Mouse (Mus musculus): ENCODE measurements around the gene Mucl3.
A peak's percentile ranks its signal among the peaks of the same experiment; 100 is the strongest.

Mucl3 gene

GRCm38 (mm10) chr17:35643609-35644236, at the start of gene Mucl3:
Mucl3 (minus strand) TSS chr17:35643695.
- no peak for DNase-seq (ENCODE audit: low spot score)

- DNase-seq (ENCODE audit: low spot score) = no peak
These were observed 48.9 kb upstream of the Mucl3 start for GRCm38 (mm10) chr17:35692368-35692767.

- DNase-seq (ENCODE audit: low spot score) = no peak
These were observed 48.3 kb upstream of the Mucl3 start for GRCm38 (mm10) chr17:35691811-35692210.

DNA sequence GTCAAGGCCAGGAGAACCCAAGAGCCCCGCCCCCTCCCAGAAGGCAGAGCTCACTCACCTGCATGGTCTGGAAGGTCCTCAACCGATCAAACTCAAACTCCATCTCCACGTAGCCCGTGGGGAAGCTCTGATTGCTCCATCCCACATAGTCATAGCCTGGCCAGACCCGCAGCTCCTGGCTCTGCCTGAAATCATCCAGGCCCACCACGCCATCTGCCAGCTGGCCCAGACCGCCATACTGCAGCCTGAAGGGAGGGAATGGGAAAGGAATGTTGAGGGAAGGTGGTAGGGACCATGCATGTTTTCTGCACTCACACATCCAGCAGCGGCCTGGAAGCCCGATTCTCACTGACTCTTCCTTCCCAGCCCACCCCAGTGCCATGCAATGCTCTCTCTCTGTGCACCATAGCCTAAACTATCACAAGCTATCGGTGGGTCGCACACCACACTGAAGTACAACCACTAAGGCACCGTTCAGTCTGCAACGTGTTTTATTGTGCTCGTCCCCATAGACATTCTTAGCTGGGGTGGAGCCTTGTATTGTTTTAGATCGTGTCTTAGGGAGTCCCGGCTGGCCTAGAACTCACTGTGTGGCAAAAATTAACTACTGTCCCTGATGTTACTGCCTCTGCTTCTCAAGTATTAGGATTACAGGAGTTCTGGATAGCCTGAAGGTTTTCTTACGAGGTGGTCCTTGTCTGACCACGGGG, 46.6 kb upstream of the Mucl3 start:
- DNase-seq (ENCODE audit: low spot score) = no peak

- DNase-seq (ENCODE audit: low spot score) = no peak
These were observed 45.1 kb upstream of the Mucl3 start for GRCm38 (mm10) chr17:35688347-35689175.

DNA sequence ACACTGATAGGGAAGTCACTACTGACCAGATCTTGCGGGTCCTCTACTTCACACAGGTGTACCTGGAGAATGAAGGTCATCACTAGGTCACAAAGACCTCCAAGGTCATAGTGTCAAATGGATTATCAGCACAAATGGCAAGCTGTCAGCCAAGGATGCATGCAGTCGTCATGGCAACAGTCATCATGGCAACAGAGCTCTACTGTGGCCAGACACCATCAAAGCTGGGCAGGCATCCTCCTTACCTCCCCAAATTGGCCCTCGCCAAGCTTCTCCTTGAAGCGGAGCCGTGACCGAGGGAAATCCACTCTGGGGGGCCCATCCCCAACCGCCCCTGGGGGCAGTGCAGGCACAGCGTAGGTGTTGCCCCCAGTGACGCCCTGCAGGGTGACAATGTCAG, 41.6 kb upstream of the Mucl3 start:
- no peak for DNase-seq (ENCODE audit: low spot score)

- no peak for DNase-seq (ENCODE audit: low spot score)
These were observed 38.5 kb upstream of the Mucl3 start for GRCm38 (mm10) chr17:35681986-35682385.

GRCm38 (mm10) chr17:35680591-35680990, 37.1 kb upstream of the Mucl3 start:
- DNase-seq (ENCODE audit: low spot score) = no peak

GRCm38 (mm10) chr17:35673416-35674035, 30.0 kb upstream of the Mucl3 start, which contains the start of gene Gtf2h4:
Gtf2h4 (minus strand) TSS chr17:35673739.
- peak; percentile 77 for DNase-seq (ENCODE audit: low spot score)

GRCm38 (mm10) chr17:35672527-35672926, 29.0 kb upstream of the Mucl3 start:
- DNase-seq (ENCODE audit: low spot score) = no peak

- DNase-seq (ENCODE audit: low spot score) = no peak
These were observed 28.4 kb upstream of the Mucl3 start for GRCm38 (mm10) chr17:35671846-35672245.

- no peak for DNase-seq (ENCODE audit: low spot score)
These were observed 26.2 kb upstream of the Mucl3 start for GRCm38 (mm10) chr17:35669731-35670130.

DNA sequence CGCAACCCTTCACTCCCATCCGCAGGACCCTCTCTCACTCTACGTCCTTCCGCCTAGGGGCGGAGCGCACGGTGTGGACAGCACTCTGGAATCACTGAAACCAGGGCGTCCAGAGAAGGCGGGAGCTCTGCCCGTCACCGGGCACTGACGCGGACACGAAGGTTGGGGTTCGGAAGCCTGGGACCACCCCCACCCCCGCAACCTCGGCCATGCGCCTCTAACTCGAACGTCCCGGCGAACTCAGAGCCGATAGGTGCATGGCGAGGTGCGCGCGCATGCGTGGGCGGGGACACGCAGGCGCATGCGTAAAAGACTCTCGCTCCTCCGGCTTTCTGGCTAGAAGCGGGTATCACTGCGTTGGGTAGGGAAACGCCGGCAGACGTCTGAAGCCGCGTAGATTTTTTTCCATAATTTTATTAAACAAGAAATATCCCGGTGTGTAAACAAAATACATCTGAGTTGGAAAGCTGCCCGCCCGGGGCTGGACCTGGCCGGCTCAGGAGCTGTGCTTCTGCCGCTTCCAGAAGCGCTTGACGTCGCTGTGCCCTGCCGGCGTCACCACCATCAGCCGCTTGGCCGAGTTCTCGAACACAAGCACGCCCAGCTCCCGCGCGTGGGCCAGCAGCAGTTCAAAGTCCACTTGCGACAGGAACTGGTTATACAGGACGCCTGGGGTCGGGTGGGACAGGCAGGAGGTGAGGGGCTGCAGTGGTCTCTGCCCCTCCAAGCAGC, 24.0 kb upstream of the Mucl3 start, which contains the start of gene Vars2:
TSS of gene Vars2 (minus strand) at position 259 of the 732 bp plus-strand sequence.
- peak; percentile 98 for DNase-seq (ENCODE audit: low spot score)

- DNase-seq (ENCODE audit: low spot score) = no peak
These were observed 23.4 kb upstream of the Mucl3 start for GRCm38 (mm10) chr17:35666851-35667256.

GRCm38 (mm10) chr17:35665957-35666515, 22.5 kb upstream of the Mucl3 start:
- DNase-seq (ENCODE audit: low spot score) = peak; percentile 28

GRCm38 (mm10) chr17:35653086-35653485, 9.6 kb upstream of the Mucl3 start:
- DNase-seq (ENCODE audit: low spot score) = no peak

DNA sequence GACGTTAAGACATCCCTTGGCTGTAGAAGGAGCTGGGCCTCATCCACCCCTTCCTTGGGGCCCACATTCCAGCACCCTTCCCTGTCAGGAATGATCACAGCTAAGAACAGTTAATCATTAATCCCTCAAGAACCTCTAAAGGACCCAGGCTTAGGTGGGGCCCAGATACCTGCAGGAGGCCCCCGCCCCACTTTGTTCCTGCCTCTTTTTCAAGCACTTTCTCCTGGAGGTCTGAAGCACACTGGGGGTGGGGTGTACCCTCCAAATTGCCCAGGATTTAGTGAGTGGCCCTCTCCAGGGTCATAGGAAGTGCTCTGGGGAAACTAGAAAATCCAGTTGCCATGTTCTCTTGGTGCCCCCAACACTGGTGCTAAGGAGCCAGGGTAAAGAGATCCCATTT, 5.9 kb upstream of the Mucl3 start:
- no peak for DNase-seq (ENCODE audit: low spot score)

- no peak for DNase-seq (ENCODE audit: low spot score)
These were observed 4.1 kb downstream of the Mucl3 start for GRCm38 (mm10) chr17:35639352-35639751.

DNA sequence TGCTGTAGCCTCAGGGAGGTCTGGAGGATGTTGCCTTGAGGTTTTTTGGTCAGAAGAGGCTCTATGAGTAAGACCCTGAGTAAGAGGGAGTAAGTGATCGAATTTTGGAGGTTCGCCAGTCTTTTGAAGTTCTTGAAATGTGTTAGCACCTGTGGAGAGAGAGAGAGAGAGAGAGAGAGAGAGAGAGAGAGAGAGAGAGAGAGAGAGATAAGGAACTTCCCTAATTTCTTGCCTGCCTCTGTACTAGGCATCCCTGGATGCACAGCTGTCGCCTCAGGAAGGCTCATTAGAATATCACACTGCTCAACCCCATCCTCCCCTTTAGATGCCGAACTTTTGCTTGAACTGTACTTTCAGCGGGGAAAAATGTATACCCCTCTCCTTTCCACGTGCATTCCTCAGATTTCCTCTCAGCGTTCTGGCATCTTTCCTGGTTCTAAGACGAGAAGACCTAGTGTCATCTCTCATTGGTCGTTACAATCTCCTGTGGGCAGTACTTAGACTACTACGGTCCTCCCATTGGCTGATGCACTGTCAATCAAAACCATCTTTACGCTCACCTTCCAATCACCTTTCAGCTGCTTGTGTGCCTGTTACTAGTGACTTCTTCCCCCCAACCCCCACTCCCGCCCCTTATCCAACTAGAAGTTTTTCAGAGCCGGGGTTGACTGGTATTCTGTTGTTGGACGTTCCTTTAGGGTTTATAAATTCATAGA, 4.9 kb downstream of the Mucl3 start:
- DNase-seq (ENCODE audit: low spot score) = peak; percentile 82

DNA sequence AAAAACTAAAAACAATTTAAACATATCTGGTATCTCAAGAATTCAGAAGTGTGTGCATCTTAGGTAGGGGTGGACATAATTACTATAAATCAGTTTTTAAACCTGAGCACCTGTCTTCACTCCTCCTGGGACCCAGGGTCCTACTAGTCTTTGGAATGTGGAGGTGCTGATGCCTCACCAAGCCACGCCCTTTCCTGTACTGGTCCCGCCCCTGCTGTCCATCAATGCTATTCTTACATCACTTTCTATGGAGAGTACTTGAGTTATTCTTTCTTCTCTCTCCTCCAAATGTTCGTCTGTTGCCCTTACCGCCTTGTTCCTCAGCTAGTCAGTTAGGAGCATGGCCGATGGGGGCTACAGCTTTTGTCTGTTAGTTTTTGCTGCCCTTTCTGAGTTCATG, 7.1 kb downstream of the Mucl3 start:
- no peak for DNase-seq (ENCODE audit: low spot score)

DNA sequence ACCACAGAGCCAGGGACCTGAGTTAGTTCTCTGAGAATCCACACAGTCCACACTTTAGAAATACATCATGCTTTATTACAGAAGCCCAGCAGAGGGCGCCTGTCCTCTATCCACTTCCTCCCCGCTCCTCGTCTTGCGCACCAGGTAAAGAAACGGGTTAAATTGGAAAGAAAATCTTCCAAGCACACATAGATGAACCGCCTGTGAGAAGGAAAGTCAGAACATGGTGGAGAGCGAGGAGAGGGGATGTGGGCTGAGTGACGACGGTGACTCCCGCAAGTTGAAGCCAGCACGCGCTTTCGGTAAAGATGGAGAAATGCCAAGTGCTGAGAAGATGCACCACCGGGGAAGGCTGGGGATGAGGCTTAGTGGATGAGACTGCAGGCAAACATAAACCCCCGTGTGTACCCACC, 7.8 kb downstream of the Mucl3 start:
- peak; percentile 69 for DNase-seq (ENCODE audit: low spot score)
